Mouse (Mus musculus): ENCODE data around the gene Plpp1.

DNA sequence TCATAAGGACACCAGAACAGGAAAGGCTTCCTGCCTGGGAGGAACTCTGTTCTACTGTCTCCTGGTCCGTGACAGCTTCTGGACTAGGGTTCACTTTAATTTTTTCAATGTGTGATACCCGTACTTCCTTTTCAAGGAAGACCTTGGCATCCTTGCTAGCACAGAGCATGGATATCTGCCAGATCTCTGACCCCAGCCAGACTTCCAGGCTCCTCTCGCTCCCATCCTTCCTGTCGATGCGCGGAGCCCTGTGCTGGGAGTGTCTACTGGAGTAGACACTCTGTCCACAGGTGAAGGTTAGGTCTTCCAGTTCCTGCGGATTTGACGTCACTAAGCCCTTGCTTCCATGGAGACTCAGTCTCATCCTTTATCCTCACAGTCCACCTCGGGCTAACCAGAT lies 47.1 kb upstream of the Plpp1 start:
- TF ChIP-seq POLR2A (IDR thresholded peaks at IDR 0.05; ENCODE audit: borderline replicate concordance, extremely low read depth, insufficient read depth, insufficient read length, poor library complexity, severe bottlenecking) (no peak), CTCF (IDR thresholded peaks at IDR 0.05; ENCODE audit: borderline replicate concordance, extremely low read depth, insufficient read depth, insufficient read length) (no peak)
